Mouse (Mus musculus) hindbrain, embryonic 15.5 days (tissue): ENCODE results near the gene Ddx47. TPM values are rescaled to one million over a fixed set of nuclear protein-coding genes. Genes with fewer than 3 reads are reported as not detected.
A peak's percentile ranks its signal among the peaks of the same experiment; 100 is the strongest.

ENCODE experiments used
- ATAC-seq: fragments of 200-750 bp; cut with Nextera tagmentation; 2 replicates; pipeline ENCODE4 v1.8.0; 2017; ENCODE audit warnings: low read depth, moderate number of reproducible peaks, moderate TSS enrichment; ENCODE audit not compliant: low FRiP score
- H3K27ac ChIP-seq: fragments of 300-500 bp; sonication (generic); replicated peaks from 2 replicates; pipeline ENCODE4 v1.5.1; 2015; ENCODE audit warnings: mild to moderate bottlenecking, inconsistent platforms
- H3K27me3 ChIP-seq: fragments of 300-500 bp; sonication (generic); 2 replicates; pipeline ENCODE4 v1.6.1; 2015; ENCODE audit warnings: control low read depth, inconsistent platforms
- H3K36me3 ChIP-seq: fragments of 300-500 bp; sonication (generic); 2 replicates; pipeline ENCODE4 v1.6.1; 2015; ENCODE audit warnings: control low read depth, inconsistent platforms
- H3K4me1 ChIP-seq: fragments of 300-500 bp; sonication (generic); replicated peaks from 2 replicates; pipeline ENCODE4 v1.6.1; 2015; ENCODE audit warnings: control low read depth, inconsistent platforms
- H3K4me2 ChIP-seq: fragments of 300-500 bp; sonication (generic); 2 replicates; pipeline ENCODE4 v1.6.1; 2015; ENCODE audit warnings: moderate library complexity, mild to moderate bottlenecking, inconsistent platforms
- H3K4me3 ChIP-seq: fragments of 300-500 bp; sonication (generic); 2 replicates; pipeline ENCODE4 v1.5.1; 2015; ENCODE audit warnings: mild to moderate bottlenecking, inconsistent platforms
- H3K9ac ChIP-seq: fragments of 300-500 bp; sonication (generic); 2 replicates; pipeline ENCODE4 v1.6.1; 2015; ENCODE audit warnings: inconsistent platforms
- H3K9me3 ChIP-seq: fragments of 300-500 bp; sonication (generic); 2 replicates; pipeline ENCODE4 v1.6.1; 2016; ENCODE audit warnings: control low read depth, inconsistent platforms
- WGBS: fragments of 180-500 bp; shearing (Covaris S2); methylation state at CpG from one replicate; pipeline ENCODE4 v1.1.7; 2015; 5-methylcytosine and 5-hydroxymethylcytosine counted together
- polyA plus RNA-seq: library from polyadenylated mRNA; unstranded; fragments of >200 nt; fragmentation: Nextera tagmentation; extraction: Ambion mirVana; gene quantifications from 2 replicates; pipeline ENCODE4 v1.2.1, GENCODE M21; 2015

Ddx47 gene
- polyA plus RNA-seq, 1 experiment from 2014 or later = 70.5 TPM

DNA sequence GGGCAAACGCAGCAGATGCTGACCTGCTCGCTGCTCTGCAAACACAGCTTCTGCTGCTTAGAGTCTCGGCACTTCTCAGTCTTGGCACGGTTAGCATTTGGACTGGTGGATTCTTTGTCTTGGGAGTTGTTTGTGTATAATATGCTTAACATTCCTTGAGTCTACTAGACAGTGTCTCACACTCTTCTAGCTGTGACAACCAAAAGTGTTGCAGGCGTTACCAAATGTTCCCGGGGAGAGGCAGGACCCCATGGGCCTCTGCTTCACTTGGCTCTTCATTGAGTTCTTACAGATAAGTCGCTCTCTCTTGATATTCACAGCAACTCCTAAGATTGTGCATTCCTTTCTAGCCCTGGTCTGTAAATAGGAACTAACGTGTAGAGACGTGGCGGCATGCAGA is 8.2 kb downstream of the Ddx47 start:
- WGBS = 87% methylated on average over 10 of the region's 10 CpGs
- Histone ChIP-seq H3K27ac (no peak overlapping the region), H3K4me2 (no peak overlapping the region), H3K27me3 (no peaks in the 10 kb centered on the region), H3K9me3 (no peaks in the 10 kb centered on the region), H3K4me3 (no peak overlapping the region), H3K9ac (no peak overlapping the region), H3K36me3 (peaks cover 93% of the 10 kb centered on the region), H3K4me1 (no peaks in the 10 kb centered on the region)
- ATAC-seq = no peak

DNA sequence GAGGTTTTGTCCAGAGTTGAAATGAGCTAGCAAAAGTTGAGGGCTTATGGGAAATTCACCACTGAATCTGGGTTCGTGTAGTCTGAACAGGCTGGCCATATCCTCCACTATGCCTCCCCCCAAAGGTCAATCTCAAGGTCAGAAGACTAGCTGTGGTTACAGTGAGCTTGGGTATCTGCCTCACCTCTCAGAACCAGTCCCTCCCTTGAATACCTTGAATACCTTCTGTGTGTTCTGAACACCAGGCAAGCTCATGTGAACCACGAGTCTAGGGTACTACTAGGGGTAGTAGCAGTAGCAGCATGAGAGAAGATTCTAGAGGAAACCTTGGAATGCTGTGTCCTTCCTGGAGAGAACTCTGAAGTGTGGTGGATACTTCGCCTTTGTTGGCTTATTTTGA is 10.2 kb downstream of the Ddx47 start:
- ATAC-seq = no peak

DNA sequence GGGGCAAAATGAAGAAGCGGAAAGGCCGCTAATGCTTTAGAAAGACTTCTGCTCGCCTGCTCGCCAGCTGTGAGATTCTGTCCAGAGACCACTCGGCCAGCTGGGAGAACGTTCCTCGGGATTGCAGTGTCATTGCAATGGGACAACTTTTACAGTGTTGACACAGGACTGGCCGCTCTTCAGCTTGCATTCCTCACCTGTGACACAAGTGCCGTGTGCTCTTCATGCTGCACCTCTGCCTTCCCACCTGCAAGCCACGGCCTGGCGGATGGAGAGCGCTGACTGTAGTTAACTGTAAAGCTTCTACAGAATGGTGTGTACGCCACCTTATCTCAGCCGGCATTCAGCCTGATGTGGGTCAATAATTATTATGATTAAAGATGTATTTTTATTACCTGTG is 12.0 kb downstream of the Ddx47 start:
- Histone ChIP-seq H3K27me3 (no peaks in the 10 kb centered on the region), H3K4me2 (no peak overlapping the region), H3K4me3 (no peak overlapping the region), H3K27ac (no peak overlapping the region), H3K36me3 (peaks cover 58% of the 10 kb centered on the region), H3K4me1 (no peaks in the 10 kb centered on the region), H3K9ac (no peak overlapping the region), H3K9me3 (no peaks in the 10 kb centered on the region)
- 91% methylated on average over 14 of the region's 14 CpGs for WGBS
- no peak for ATAC-seq

More for the DNA sequence above, 10.2 kb downstream of the Ddx47 start:
- H3K36me3 ChIP-seq = peaks cover 76% of the 10 kb centered on the region
- no peaks in the 10 kb centered on the region for H3K27me3 ChIP-seq
- no peak overlapping the region for H3K4me3 ChIP-seq
- no peak overlapping the region for H3K4me2 ChIP-seq
- H3K9me3 ChIP-seq = no peaks in the 10 kb centered on the region
- no peak overlapping the region for H3K27ac ChIP-seq
- WGBS = 93% methylated on average over 3 of the region's 3 CpGs
- H3K9ac ChIP-seq = no peak overlapping the region
- no peaks in the 10 kb centered on the region for H3K4me1 ChIP-seq

DNA sequence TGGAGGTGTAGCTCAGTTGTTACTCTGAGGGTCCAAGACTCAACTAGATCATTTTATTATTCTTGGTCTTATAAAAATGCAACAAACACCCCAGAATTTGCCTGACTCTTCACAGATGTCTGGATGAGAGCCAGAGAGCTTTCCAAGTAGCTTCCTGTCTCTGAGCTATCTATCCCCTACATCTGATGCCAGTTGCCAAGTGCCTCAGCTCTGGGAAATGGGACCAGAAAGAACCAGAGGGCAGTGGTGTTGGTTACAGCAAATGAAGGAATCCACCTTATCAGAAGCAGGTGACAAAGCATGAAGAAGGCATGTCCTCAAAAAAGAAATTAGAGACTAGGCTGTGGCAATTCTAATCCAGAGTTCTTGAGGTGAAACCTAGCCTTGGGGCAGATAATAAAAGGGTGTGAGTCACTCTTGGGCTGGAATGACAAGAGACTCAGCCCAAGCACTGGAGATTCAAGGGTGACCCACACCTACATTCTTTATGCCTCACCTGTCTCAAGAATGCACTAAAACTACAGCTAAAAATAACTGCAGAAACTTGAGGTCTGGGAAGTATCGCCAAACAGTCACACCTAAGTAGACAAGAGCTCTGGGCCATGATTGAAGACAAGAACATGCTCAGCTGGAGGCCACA is 13.5 kb downstream of the Ddx47 start:
- no peak overlapping the region for H3K27ac ChIP-seq
- 100% methylated on average over 1 of the region's 1 CpGs for WGBS
- no peak overlapping the region for H3K4me3 ChIP-seq
- no peaks in the 10 kb centered on the region for H3K9me3 ChIP-seq
- H3K27me3 ChIP-seq = no peaks in the 10 kb centered on the region
- H3K9ac ChIP-seq = no peak overlapping the region
- no peaks in the 10 kb centered on the region for H3K4me1 ChIP-seq
- no peak overlapping the region for H3K4me2 ChIP-seq
- peaks cover 44% of the 10 kb centered on the region for H3K36me3 ChIP-seq
- no peak for ATAC-seq

DNA sequence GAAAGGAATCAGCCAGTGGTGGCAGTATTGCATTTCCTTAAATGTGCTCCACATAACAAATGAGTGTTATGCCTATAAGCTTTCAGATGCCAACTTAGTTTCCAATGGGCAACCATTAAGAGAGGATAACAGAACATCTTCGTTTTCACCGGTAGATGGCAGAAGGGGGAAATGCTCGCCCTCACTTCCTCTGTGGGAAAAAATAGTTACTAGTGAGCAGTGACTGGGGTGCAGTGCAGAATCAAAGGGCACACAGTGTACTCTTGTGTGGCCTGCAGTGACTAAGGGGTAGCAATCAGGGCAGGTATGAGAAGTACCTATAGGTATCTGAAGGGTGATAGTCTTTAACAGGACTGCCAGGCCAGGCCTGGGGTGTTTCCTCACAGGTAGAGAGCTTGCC is 14.8 kb downstream of the Ddx47 start:
- WGBS = 6% methylated on average over 3 of the region's 3 CpGs
- H3K4me2 ChIP-seq = no peak overlapping the region
- peak; percentile 59 for ATAC-seq

DNA sequence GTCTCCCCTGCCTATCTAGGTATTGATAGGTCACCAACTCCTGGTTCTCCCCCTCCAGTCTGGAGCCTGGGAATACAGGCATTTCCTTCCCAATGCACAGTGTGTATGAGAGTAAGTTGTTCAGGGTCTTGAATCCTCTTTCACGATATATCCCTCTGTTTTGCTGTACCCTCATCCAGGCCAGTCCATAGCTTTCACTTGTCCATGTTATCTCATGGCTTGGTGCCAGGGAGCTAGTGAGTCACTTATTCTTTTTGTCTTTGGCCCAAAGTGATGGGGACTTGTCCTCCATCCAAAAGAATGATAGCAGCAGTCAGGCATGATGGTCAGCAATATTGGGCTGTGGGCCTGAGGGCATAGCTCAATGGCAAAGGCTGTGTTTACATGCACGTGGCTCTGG is 15.3 kb downstream of the Ddx47 start:
- Histone ChIP-seq H3K27ac (no peak overlapping the region), H3K27me3 (no peaks in the 10 kb centered on the region), H3K36me3 (peaks cover 26% of the 10 kb centered on the region), H3K4me3 (no peak overlapping the region), H3K4me1 (no peaks in the 10 kb centered on the region), H3K9ac (no peak overlapping the region), H3K4me2 (no peak overlapping the region), H3K9me3 (no peaks in the 10 kb centered on the region)
- WGBS = 81% methylated on average over 2 of the region's 2 CpGs
- ATAC-seq = no peak

More for the DNA sequence above, 14.8 kb downstream of the Ddx47 start:
- Histone ChIP-seq H3K36me3 (peaks cover 31% of the 10 kb centered on the region), H3K4me1 (no peaks in the 10 kb centered on the region), H3K27me3 (no peaks in the 10 kb centered on the region), H3K27ac (no peak overlapping the region), H3K9ac (no peak overlapping the region), H3K9me3 (no peaks in the 10 kb centered on the region), H3K4me3 (no peak overlapping the region)

DNA sequence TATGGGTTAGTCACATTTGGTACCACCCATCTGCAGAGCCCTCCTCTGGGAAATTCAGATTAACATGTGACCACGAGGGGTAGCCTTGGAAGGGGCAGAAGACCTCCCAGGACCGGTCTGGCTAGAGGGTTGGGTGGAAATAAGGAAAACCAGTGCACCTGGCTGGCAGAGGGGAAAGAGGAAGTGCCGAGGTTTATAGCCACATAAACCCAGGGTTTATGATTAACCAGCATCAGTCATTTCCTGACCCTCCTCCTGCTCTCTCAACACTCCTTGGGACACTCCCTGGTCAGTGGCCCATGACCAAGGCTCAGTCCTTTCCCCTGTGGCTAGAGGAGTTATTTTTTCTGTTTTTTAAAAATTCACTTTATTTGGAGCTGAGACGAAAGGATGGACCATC is 17.8 kb downstream of the Ddx47 start:
- WGBS = 67% methylated on average over 4 of the region's 4 CpGs
- no peak overlapping the region for H3K4me2 ChIP-seq
- no peak for ATAC-seq
- no peak overlapping the region for H3K4me3 ChIP-seq
- H3K4me1 ChIP-seq = no peaks in the 10 kb centered on the region
- H3K9ac ChIP-seq = no peak overlapping the region
- H3K36me3 ChIP-seq = peaks cover 3% of the 10 kb centered on the region; the same call in 1 of the 2 replicates
- H3K9me3 ChIP-seq = no peaks in the 10 kb centered on the region
- H3K27me3 ChIP-seq = no peaks in the 10 kb centered on the region
- no peak overlapping the region for H3K27ac ChIP-seq

DNA sequence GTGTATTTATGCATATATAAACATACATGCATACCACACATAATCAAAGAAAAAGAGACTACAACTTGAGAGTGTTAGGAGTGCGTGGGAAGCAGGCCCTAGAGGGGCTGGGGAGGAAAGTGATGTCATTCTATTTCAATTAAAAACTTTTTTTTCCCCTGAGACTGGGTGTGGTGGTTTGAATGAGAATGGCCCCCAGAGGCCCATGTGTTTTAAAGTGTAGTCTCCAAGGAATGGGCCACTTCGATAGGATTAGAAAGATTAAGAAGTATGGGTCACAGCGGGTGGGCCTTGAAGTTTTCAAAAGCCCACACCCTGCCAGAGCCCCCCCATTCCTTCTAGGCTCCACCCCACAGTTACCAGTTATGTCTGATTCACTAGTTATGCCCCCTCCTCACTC is 27.3 kb downstream of the Ddx47 start:
- H3K9me3 ChIP-seq = no peaks in the 10 kb centered on the region
- no peak overlapping the region for H3K4me2 ChIP-seq
- peaks cover 8% of the 10 kb centered on the region for H3K4me1 ChIP-seq
- 57% methylated on average over 3 of the region's 3 CpGs for WGBS
- H3K27ac ChIP-seq = no peak overlapping the region
- no peak overlapping the region for H3K9ac ChIP-seq
- peaks cover 5% of the 10 kb centered on the region; the same call in 1 of the 2 replicates for H3K27me3 ChIP-seq
- no peak for ATAC-seq
- no peaks in the 10 kb centered on the region for H3K36me3 ChIP-seq
- no peak overlapping the region for H3K4me3 ChIP-seq

DNA sequence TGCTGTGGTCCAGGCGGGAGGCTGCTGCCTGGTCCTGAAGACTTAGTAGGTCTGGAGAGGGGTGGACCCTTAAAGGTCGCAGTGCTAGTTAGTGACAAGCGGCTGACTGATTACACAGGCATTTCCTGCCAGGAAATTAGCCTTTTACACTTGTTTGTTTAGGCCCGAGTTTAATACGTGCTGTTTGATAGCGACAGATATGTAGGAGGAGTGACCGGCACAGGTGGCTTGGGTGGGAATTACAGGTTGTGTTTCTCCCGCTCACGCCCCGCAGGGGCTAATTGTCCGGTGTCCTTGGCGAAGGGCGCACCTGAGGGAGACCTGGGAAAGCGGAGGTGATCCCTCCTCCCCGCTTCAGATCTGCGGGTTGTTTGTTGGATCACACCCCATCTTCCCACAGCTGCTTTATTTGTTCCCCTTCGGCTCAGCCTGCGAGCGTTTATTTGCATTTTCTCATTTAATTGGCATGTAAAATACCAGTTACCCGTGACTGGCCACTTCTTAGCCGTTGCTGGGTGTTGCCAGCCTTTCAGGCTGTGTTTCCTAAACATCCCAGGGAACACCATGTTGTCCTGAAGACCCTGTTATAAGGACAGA is 29.0 kb downstream of the Ddx47 start:
- Histone ChIP-seq H3K9ac (peak overlapping the region; percentile 12; the same call in 1 of the 2 replicates), H3K4me2 (peak overlapping the region; percentile 53), H3K36me3 (no peaks in the 10 kb centered on the region), H3K4me3 (peak overlapping the region; percentile 24), H3K9me3 (no peaks in the 10 kb centered on the region), H3K4me1 (peaks cover 8% of the 10 kb centered on the region), H3K27ac (no peak overlapping the region), H3K27me3 (peaks cover 5% of the 10 kb centered on the region; the same call in 1 of the 2 replicates)
- no peak for ATAC-seq
- 3% methylated on average over 21 of the region's 21 CpGs for WGBS

DNA sequence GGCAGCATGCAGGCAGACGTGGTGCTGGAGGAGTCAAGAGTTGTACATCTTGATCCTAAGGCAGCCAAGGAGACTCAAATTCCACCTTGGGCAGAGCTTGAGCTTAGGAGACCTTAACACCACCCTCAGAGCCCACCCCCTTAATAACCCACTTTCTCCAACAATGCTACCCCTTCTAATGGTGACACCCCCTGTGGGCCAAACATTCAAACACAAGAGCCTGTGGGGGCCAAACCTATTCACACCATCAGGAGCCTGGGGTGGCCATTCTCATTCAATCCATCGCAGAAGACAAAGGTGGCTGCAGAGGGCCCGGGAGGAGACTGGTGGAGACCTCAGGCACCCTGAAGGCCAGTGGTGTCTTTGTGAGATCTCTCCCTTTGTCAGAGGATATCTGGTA is 30.5 kb downstream of the Ddx47 start:
- H3K36me3 ChIP-seq = no peaks in the 10 kb centered on the region
- H3K27me3 ChIP-seq = peaks cover 5% of the 10 kb centered on the region; the same call in 1 of the 2 replicates
- peaks cover 8% of the 10 kb centered on the region for H3K4me1 ChIP-seq
- H3K27ac ChIP-seq = no peak overlapping the region
- no peak overlapping the region for H3K4me3 ChIP-seq
- ATAC-seq = no peak
- 27% methylated on average over 3 of the region's 3 CpGs for WGBS
- H3K9me3 ChIP-seq = no peaks in the 10 kb centered on the region
- H3K9ac ChIP-seq = no peak overlapping the region
- no peak overlapping the region for H3K4me2 ChIP-seq

DNA sequence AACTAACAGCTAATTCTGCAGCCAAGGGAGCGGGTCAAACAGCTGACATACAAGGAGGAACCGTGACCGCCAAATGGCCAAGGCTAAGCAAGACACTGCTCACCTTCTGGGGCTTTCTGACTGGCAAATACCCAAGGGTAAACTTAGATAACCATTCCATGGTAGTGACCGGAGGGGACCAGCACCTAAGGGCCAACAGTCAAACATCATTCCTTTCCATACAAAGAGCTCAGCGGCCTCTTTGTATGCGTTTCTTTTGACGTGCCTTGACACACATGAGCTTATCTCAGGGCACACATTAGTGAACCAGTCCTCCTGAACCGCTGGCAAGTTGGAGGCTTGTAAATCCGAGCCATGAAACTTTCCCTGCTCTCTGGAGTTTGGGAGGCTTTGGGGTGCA is 35.9 kb downstream of the Ddx47 start:
- Histone ChIP-seq H3K9me3 (no peaks in the 10 kb centered on the region), H3K27ac (no peak overlapping the region), H3K27me3 (peaks cover 3% of the 10 kb centered on the region; the same call in 1 of the 2 replicates), H3K4me3 (no peak overlapping the region), H3K4me2 (no peak overlapping the region), H3K4me1 (no peaks in the 10 kb centered on the region), H3K9ac (no peak overlapping the region), H3K36me3 (no peaks in the 10 kb centered on the region)
- WGBS = 70% methylated on average over 9 of the region's 9 CpGs
- ATAC-seq = no peak

DNA sequence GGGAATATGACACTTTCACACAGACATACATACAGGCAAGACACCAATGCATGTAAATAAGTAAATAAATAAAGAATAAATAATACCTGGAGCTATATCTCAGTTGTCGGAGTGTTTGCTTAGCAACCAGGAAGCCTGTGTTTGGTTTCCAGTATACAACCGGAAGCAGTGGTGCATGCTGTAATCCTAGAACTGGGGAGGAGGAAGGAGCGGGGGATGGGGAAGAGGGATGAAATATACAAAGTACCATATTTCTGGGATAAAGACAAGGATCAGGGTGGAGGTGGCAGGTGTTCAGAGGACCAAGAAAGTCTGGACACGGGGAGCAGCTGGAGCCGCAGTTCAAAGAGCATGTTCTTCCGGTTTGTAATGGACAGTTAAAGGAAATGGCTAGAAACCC is 37.1 kb downstream of the Ddx47 start:
- no peaks in the 10 kb centered on the region for H3K36me3 ChIP-seq
- no peaks in the 10 kb centered on the region for H3K4me1 ChIP-seq
- ATAC-seq = no peak
- H3K9ac ChIP-seq = no peak overlapping the region
- no peak overlapping the region for H3K4me2 ChIP-seq
- H3K9me3 ChIP-seq = no peaks in the 10 kb centered on the region
- no peak overlapping the region for H3K4me3 ChIP-seq
- WGBS = 83% methylated on average over 6 of the region's 6 CpGs
- H3K27me3 ChIP-seq = peaks cover 3% of the 10 kb centered on the region; the same call in 1 of the 2 replicates
- no peak overlapping the region for H3K27ac ChIP-seq
